ENCODE assay signal across 17 mouse cellular contexts in genomic region chr15:38425506-38425905, GRCm38 (mm10).
"Had no signal": no experiment of that assay in that cellular context is flagged by ENCODE, and none has a peak within 500 bp of the region (broad histone marks: within the 10 kb centered on the region; RNA-seq: fewer than 3 reads in every experiment).

No protein-coding gene starts in this region.

- ATAC-seq: liver, postnatal 0 days; lung, postnatal 0 days; midbrain, embryonic 13.5 days; midbrain, embryonic 15.5 days had no signal

- H3K27me3 ChIP-seq: lung, embryonic 15.5 days; midbrain, embryonic 13.5 days; midbrain, embryonic 15.5 days; neural tube, embryonic 12.5 days; stomach, embryonic 15.5 days had no signal

- DNase-seq: liver, postnatal 0 days; lung, adult 2 months; lung, postnatal 14 days; lung, postnatal 36 days; right cerebral cortex, postnatal 14 days; thymus, adult 2 months; thymus, postnatal 25 days had no signal

- H3K4me3 ChIP-seq: lung, embryonic 15.5 days; megakaryocyte, embryonic 14.5 days; midbrain, embryonic 13.5 days; midbrain, embryonic 15.5 days; neural tube, embryonic 12.5 days; stomach, embryonic 15.5 days had no signal

- H3K9me3 ChIP-seq: lung, embryonic 15.5 days; megakaryocyte, embryonic 14.5 days; midbrain, embryonic 13.5 days; midbrain, embryonic 15.5 days; neural tube, embryonic 12.5 days; stomach, embryonic 15.5 days had no signal

- H3K36me3 ChIP-seq: lung, embryonic 15.5 days; midbrain, embryonic 13.5 days; midbrain, embryonic 15.5 days; neural tube, embryonic 12.5 days; stomach, embryonic 15.5 days had no signal

- H3K4me1 ChIP-seq: megakaryocyte, embryonic 14.5 days; midbrain, embryonic 13.5 days; midbrain, embryonic 15.5 days; neural tube, embryonic 12.5 days had no signal

- H3K4me2 ChIP-seq: lung, embryonic 15.5 days; midbrain, embryonic 11.5 days; midbrain, embryonic 13.5 days; midbrain, embryonic 15.5 days; neural tube, embryonic 12.5 days; stomach, embryonic 15.5 days had no signal

- H3K27ac ChIP-seq: lung, embryonic 15.5 days; macrophage; midbrain, embryonic 13.5 days; midbrain, embryonic 15.5 days; neural tube, embryonic 12.5 days; stomach, embryonic 15.5 days; stomach, postnatal 0 days had no signal

- H3K9ac ChIP-seq: liver, postnatal 0 days; lung, embryonic 15.5 days; midbrain, embryonic 13.5 days; midbrain, embryonic 15.5 days; neural tube, embryonic 12.5 days; stomach, embryonic 15.5 days had no signal
